7 mouse cellular contexts compared by ENCODE assay signal in the genomic region with DNA sequence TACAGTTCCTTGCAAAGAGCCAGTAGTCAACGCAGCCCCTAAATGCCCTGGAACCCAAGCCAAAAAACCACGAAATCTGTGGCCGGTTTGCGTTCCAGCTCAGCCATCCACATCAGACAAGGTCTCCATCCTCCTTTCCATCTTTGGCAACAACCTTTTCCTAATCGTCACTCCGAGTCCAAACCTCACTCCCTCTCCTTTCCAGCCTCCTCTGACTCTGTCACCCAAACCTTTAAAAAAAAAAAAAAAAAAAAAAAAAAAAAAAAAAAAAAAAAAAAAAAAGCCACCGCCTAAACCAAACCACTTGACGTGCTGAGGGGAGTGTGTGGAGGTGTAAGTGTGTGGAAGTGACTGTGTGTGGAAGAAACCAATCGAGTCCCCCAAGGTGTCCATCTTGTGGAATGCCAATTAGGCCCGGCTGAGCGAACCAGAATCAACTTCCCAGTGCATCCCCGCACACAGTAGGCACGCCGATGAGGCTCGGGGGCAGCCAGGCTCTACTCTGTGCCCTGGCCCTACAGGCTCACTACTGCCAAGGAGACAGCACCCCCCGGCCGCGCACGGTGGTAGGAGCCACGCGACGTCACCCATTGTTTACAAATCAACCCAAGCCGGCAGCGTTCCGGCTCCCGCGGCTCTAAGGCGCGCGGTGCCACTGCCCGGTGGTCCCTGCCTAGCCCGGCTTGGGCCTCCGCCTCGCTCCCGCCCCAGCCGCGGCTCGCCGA. TPM values are rescaled to one million over a fixed set of nuclear protein-coding genes. Genes with fewer than 3 reads are reported as not detected.
DNase-seq lines count a peak whose midpoint lies in the region; ATAC-seq lines count a peak whose summit lies in the region.

A gene (plus strand): TSS at position 590 of the 725 bp plus-strand sequence.

- no peaks in the 10 kb centered on the region for H3K36me3 ChIP-seq in embryonic facial prominence, embryonic 10.5 days (replicated peaks)
- H3K36me3 ChIP-seq in limb, embryonic 11.5 days (ENCODE audit: control insufficient read depth, insufficient read depth, low read length), result no peaks in the 10 kb centered on the region
- no peaks in the 10 kb centered on the region for H3K36me3 ChIP-seq in midbrain, embryonic 14.5 days (ENCODE audit: control insufficient read depth, insufficient read depth, low read length)

- WGBS in embryonic facial prominence, embryonic 10.5 days, result under 1% methylated on average over 39 of the region's 39 CpGs
- under 1% methylated on average over 36 of the region's 39 CpGs for WGBS in limb, embryonic 11.5 days
- under 1% methylated on average over 39 of the region's 39 CpGs for WGBS in midbrain, embryonic 14.5 days

- peak within 1 kb of the TSS; percentile 84 for H3K4me3 ChIP-seq in embryonic facial prominence, embryonic 10.5 days
- H3K4me3 ChIP-seq in limb, embryonic 11.5 days (ENCODE audit: low read depth, low read length), result peak within 1 kb of the TSS; percentile 69
- peak within 1 kb of the TSS; percentile 77 for H3K4me3 ChIP-seq in midbrain, embryonic 14.5 days (replicated peaks; ENCODE audit: low read depth, low read length)

- peak; percentile 80 for ATAC-seq in granulocyte monocyte progenitor cell, adult 5-6 weeks (replicated peaks; ENCODE audit: poor library complexity, severe bottlenecking)
- ATAC-seq in limb, embryonic 11.5 days (ENCODE audit: insufficient number of reproducible peaks, low FRiP score, low TSS enrichment, low read depth), result peak; percentile 90
- peak; percentile 95 for ATAC-seq in midbrain, embryonic 14.5 days (ENCODE audit: low FRiP score, low TSS enrichment)

- peak within 1 kb of the TSS; percentile 99 for H3K4me2 ChIP-seq in limb, embryonic 11.5 days (ENCODE audit: low read depth, severe bottlenecking)
- H3K4me2 ChIP-seq in midbrain, embryonic 14.5 days (ENCODE audit: low read length), result peak within 1 kb of the TSS; percentile 97

- peaks cover 39% of the 10 kb centered on the region for H3K4me1 ChIP-seq in embryonic facial prominence, embryonic 10.5 days
- H3K4me1 ChIP-seq in limb, embryonic 11.5 days (ENCODE audit: control insufficient read depth, insufficient read depth, low read length), result peaks cover 11% of the 10 kb centered on the region
- peaks cover 23% of the 10 kb centered on the region for H3K4me1 ChIP-seq in midbrain, embryonic 14.5 days (ENCODE audit: control insufficient read depth, insufficient read depth, low read length)

- H3K27me3 ChIP-seq in embryonic facial prominence, embryonic 10.5 days (replicated peaks; ENCODE audit: low read depth, poor library complexity, severe bottlenecking), result peaks cover 38% of the 10 kb centered on the region
- peaks cover 19% of the 10 kb centered on the region for H3K27me3 ChIP-seq in limb, embryonic 11.5 days (ENCODE audit: control insufficient read depth, insufficient read depth, low read length)
- no peaks in the 10 kb centered on the region for H3K27me3 ChIP-seq in midbrain, embryonic 14.5 days (ENCODE audit: control insufficient read depth, insufficient read depth, low read length)

- peak; percentile 92 for DNase-seq in adrenal gland, postnatal 10 days
- peak; percentile 92 for DNase-seq in embryonic facial prominence, embryonic 10.5 days (ENCODE audit: low spot score)
- DNase-seq in kidney, adult 11 months, result peak; percentile 86
- DNase-seq in limb, embryonic 11.5 days (ENCODE audit: low spot score), result peak; percentile 95
- DNase-seq in midbrain, embryonic 14.5 days, result peak; percentile 96
- DNase-seq in spleen, adult 18-20 months, result peak; percentile 84 to 91

- H3K9ac ChIP-seq in limb, embryonic 11.5 days (ENCODE audit: low read length), result peak within 1 kb of the TSS; percentile 79
- H3K9ac ChIP-seq in midbrain, embryonic 14.5 days (replicated peaks; ENCODE audit: low read length), result peak within 1 kb of the TSS; percentile 78

- no peaks in the 10 kb centered on the region for H3K9me3 ChIP-seq in embryonic facial prominence, embryonic 10.5 days
- no peaks in the 10 kb centered on the region for H3K9me3 ChIP-seq in limb, embryonic 11.5 days (ENCODE audit: control insufficient read depth, low read length)
- H3K9me3 ChIP-seq in midbrain, embryonic 14.5 days (ENCODE audit: control insufficient read depth, low read length), result no peaks in the 10 kb centered on the region

- H3K27ac ChIP-seq in embryonic facial prominence, embryonic 10.5 days (replicated peaks), result peak within 1 kb of the TSS; percentile 94
- H3K27ac ChIP-seq in limb, embryonic 11.5 days (replicated peaks; ENCODE audit: low read depth, low read length), result peak within 1 kb of the TSS; percentile 80; the same call in 1 of the 2 replicates
- peak within 1 kb of the TSS; percentile 95 for H3K27ac ChIP-seq in midbrain, embryonic 14.5 days (replicated peaks; ENCODE audit: low read depth, low read length)

RNA-seq across cellular contexts. Expression of the gene that starts here (rescaled TPM):
- total RNA-seq in adrenal gland, postnatal 10 days (2021), result 10 to 100 TPM in 1 of 2 experiments, 1 to 10 TPM in 1; 8.6 to 11.7 TPM
- polyA plus RNA-seq in embryonic facial prominence, embryonic 10.5 days (2016; fragmentation: Nextera tagmentation; extraction: Ambion mirVana), result 9.1 and 9.2 TPM in 2 replicates
- total RNA-seq in granulocyte monocyte progenitor cell, adult 5-6 weeks (2014; fragmentation: Nextera tagmentation), result 2.6 and 5.6 TPM in 2 replicates
- 10.0 and 11.2 TPM in 2 replicates for total RNA-seq in granulocyte monocyte progenitor cell, adult 5-6 weeks (2017)
- polyA plus RNA-seq in limb, embryonic 11.5 days (2014; fragmentation: Nextera tagmentation; extraction: Ambion mirVana), result 3.9 and 5.2 TPM in 2 replicates
- polyA plus RNA-seq in midbrain, embryonic 14.5 days (2014; fragmentation: Nextera tagmentation; extraction: Ambion mirVana), result 30.6 and 32.7 TPM in 2 replicates

Comparison
In these comparisons a context has a peak if more than half of its experiments do, and no peak if none do; other contexts are left out.
1. Peak in every context shown above with its lines: DNase-seq, ATAC-seq, H3K4me3 ChIP-seq and H3K27ac ChIP-seq.